In genomic region chr12:44931716-44932115, GRCm38 (mm10) we compare ENCODE assay signal across 25 mouse cellular contexts.
DNase-seq lines count a peak whose midpoint lies in the region; ATAC-seq and TF ChIP-seq lines count a peak whose summit lies in the region.
"Had no signal": no experiment of that assay in that cellular context is flagged by ENCODE, and none has a peak within 500 bp of the region (broad histone marks: within the 10 kb centered on the region; RNA-seq: fewer than 3 reads in every experiment).

No protein-coding gene starts in this region.

- H3K4me1 ChIP-seq in heart, adult 2 months (ENCODE audit: control insufficient read depth, insufficient read depth, low read length), result peaks cover 10% of the 10 kb centered on the region
- peaks cover 4% of the 10 kb centered on the region; the same call in 1 of the 2 replicates for H3K4me1 ChIP-seq in midbrain, embryonic 11.5 days (ENCODE audit: control insufficient read depth, insufficient read depth, low read length)
- no peaks in the 10 kb centered on the region for H3K4me1 ChIP-seq in midbrain, postnatal 0 days (ENCODE audit: insufficient read depth, low read length)
- H3K4me1 ChIP-seq: embryonic facial prominence, embryonic 13.5 days; forebrain, embryonic 12.5 days; forebrain, embryonic 15.5 days; hindbrain, embryonic 15.5 days had no signal

- TF ChIP-seq EP300 in heart, adult 2 months (IDR thresholded peaks at IDR 0.05; ENCODE audit: insufficient read depth, low read depth, low read length), result no peak

- peak in 1 of 2 experiments; percentile 19 for DNase-seq in heart, adult 2 months
- no peak for DNase-seq in heart, adult 8-10 months (ENCODE audit: low spot score)
- DNase-seq in kidney, postnatal 14 days, result peak; percentile 20
- no peak for DNase-seq in kidney, adult 9 months
- peak; percentile 77 for DNase-seq in midbrain, embryonic 11.5 days (ENCODE audit: low spot score, missing footprints)
- DNase-seq in midbrain, postnatal 0 days (ENCODE audit: low spot score), result no peak
- peak; percentile 20 for DNase-seq in skeletal muscle tissue, adult 2 months (ENCODE audit: low read depth, low spot score)
- no peak for DNase-seq in layer of hippocampus, adult 9-11 months
- DNase-seq: adrenal gland, adult 2 months; adrenal gland, postnatal 14 days; cerebellum, adult 11-12 months; cerebellum, adult 8-10 months; cerebellum, postnatal 10 days; cerebellum, postnatal 36 days; embryo, embryonic 11 days; gastrocnemius, postnatal 25 days had no signal

- intact Hi-C loops in heart, adult 2 months (cut with DNase I), result loop anchor here (5.0 kb wide), 1 partner anchor 81 kb away; no protein-coding TSS in a partner anchor

- H3K9me3 ChIP-seq in midbrain, embryonic 11.5 days (ENCODE audit: control insufficient read depth, low read length), result no peaks in the 10 kb centered on the region
- H3K9me3 ChIP-seq in midbrain, postnatal 0 days (ENCODE audit: low read length), result no peaks in the 10 kb centered on the region
- H3K9me3 ChIP-seq: embryonic facial prominence, embryonic 10.5 days; embryonic facial prominence, embryonic 13.5 days; forebrain, embryonic 12.5 days; forebrain, embryonic 15.5 days; heart, embryonic 10.5 days; hindbrain, embryonic 12.5 days; hindbrain, embryonic 15.5 days had no signal

- peak overlapping the region; percentile 52 for H3K27ac ChIP-seq in heart, adult 2 months
- no peak overlapping the region for H3K27ac ChIP-seq in midbrain, embryonic 11.5 days (ENCODE audit: low read depth, low read length)
- no peak overlapping the region for H3K27ac ChIP-seq in midbrain, postnatal 0 days (ENCODE audit: low read depth, low read length)
- H3K27ac ChIP-seq: embryonic facial prominence, embryonic 10.5 days; embryonic facial prominence, embryonic 13.5 days; forebrain, embryonic 12.5 days; forebrain, embryonic 15.5 days; heart, embryonic 10.5 days; hindbrain, embryonic 12.5 days; hindbrain, embryonic 15.5 days had no signal

- H3K36me3 ChIP-seq in heart, adult 2 months (ENCODE audit: control insufficient read depth, insufficient read depth, low read length), result peaks cover 4% of the 10 kb centered on the region
- H3K36me3 ChIP-seq in midbrain, embryonic 11.5 days (ENCODE audit: control insufficient read depth, insufficient read depth, low read length), result no peaks in the 10 kb centered on the region
- no peaks in the 10 kb centered on the region for H3K36me3 ChIP-seq in midbrain, postnatal 0 days (ENCODE audit: insufficient read depth, low read length)
- H3K36me3 ChIP-seq: embryonic facial prominence, embryonic 10.5 days; embryonic facial prominence, embryonic 13.5 days; forebrain, embryonic 12.5 days; forebrain, embryonic 15.5 days; heart, embryonic 10.5 days; hindbrain, embryonic 12.5 days; hindbrain, embryonic 15.5 days had no signal

- H3K79me2 ChIP-seq in heart, adult 2 months (replicated peaks; ENCODE audit: control insufficient read depth, insufficient read depth, low read length), result no peaks in the 10 kb centered on the region

- no peak overlapping the region; the same call in 1 of the 2 replicates for H3K9ac ChIP-seq in heart, adult 2 months (ENCODE audit: low read depth, low read length)
- H3K9ac ChIP-seq in midbrain, embryonic 11.5 days (ENCODE audit: low read length), result no peak overlapping the region
- no peak overlapping the region for H3K9ac ChIP-seq in midbrain, postnatal 0 days (replicated peaks; ENCODE audit: low read length, poor library complexity, severe bottlenecking)
- H3K9ac ChIP-seq: embryonic facial prominence, embryonic 13.5 days; forebrain, embryonic 12.5 days; forebrain, embryonic 15.5 days; hindbrain, embryonic 12.5 days; hindbrain, embryonic 15.5 days had no signal

- no peak overlapping the region for H3K4me2 ChIP-seq in midbrain, embryonic 11.5 days
- no peak overlapping the region for H3K4me2 ChIP-seq in midbrain, postnatal 0 days (ENCODE audit: low read depth, low read length, poor library complexity, severe bottlenecking)
- H3K4me2 ChIP-seq: embryonic facial prominence, embryonic 13.5 days; forebrain, embryonic 12.5 days; forebrain, embryonic 15.5 days; hindbrain, embryonic 12.5 days; hindbrain, embryonic 15.5 days had no signal

- WGBS in heart, adult 2 months, result 39% methylated on average over 7 of the region's 7 CpGs
- 91% methylated on average over 7 of the region's 7 CpGs for WGBS in midbrain, embryonic 11.5 days
- 79% methylated on average over 7 of the region's 7 CpGs for WGBS in midbrain, postnatal 0 days

- ATAC-seq in midbrain, embryonic 11.5 days (ENCODE audit: low FRiP score), result no peak
- ATAC-seq in midbrain, postnatal 0 days (ENCODE audit: low FRiP score), result no peak
- ATAC-seq: CD4-positive, CD25-positive, alpha-beta regulatory T cell, adult 4 months; forebrain, embryonic 15.5 days had no signal

- no peak for TF ChIP-seq CTCF in heart, adult 2 months (IDR thresholded peaks at IDR 0.05)
- no peak for TF ChIP-seq CTCF in midbrain, postnatal 0 days (IDR thresholded peaks at IDR 0.05)

- no peak overlapping the region; the same call in 1 of the 2 replicates for H3K4me3 ChIP-seq in heart, adult 2 months
- H3K4me3 ChIP-seq in midbrain, embryonic 11.5 days (ENCODE audit: low read depth, low read length), result no peak overlapping the region
- H3K4me3 ChIP-seq in midbrain, postnatal 0 days (ENCODE audit: low read depth, low read length), result no peak overlapping the region
- H3K4me3 ChIP-seq: embryonic facial prominence, embryonic 10.5 days; embryonic facial prominence, embryonic 13.5 days; erythroblast, embryonic 14.5 days; forebrain, embryonic 12.5 days; forebrain, embryonic 15.5 days; heart, embryonic 10.5 days; hindbrain, embryonic 12.5 days; hindbrain, embryonic 15.5 days had no signal

- H3K27me3 ChIP-seq in heart, adult 2 months (ENCODE audit: control insufficient read depth, insufficient read depth, low read length), result no peaks in the 10 kb centered on the region
- no peaks in the 10 kb centered on the region for H3K27me3 ChIP-seq in midbrain, embryonic 11.5 days (ENCODE audit: control insufficient read depth, insufficient read depth, low read length)
- no peaks in the 10 kb centered on the region for H3K27me3 ChIP-seq in midbrain, postnatal 0 days (ENCODE audit: insufficient read depth, low read length)
- H3K27me3 ChIP-seq: embryonic facial prominence, embryonic 13.5 days; forebrain, embryonic 12.5 days; forebrain, embryonic 15.5 days; hindbrain, embryonic 12.5 days; hindbrain, embryonic 15.5 days had no signal

- TF ChIP-seq POLR2A in heart, adult 2 months (IDR thresholded peaks at IDR 0.05; ENCODE audit: insufficient read depth, low read depth, low read length), result no peak

Comparison
In these comparisons a context has a peak if more than half of its experiments do, and no peak if none do; other contexts are left out.
1. DNase-seq: peak in kidney, postnatal 14 days (single experiment), midbrain, embryonic 11.5 days (single experiment) and skeletal muscle tissue, adult 2 months (single experiment); none in heart, adult 8-10 months (single experiment), kidney, adult 9 months (single experiment), midbrain, postnatal 0 days (single experiment) and layer of hippocampus, adult 9-11 months (single experiment).